Mouse (Mus musculus) 3T3-L1 (cell line): Measurements from ENCODE around the gene Dync1li1.

Experiments used
- DNase-seq: peaks from one replicate; pipeline ENCODE4 v3.0.0-alpha.2; 2015; ENCODE audit warnings: low read depth, low spot score

Gene Dync1li1

DNA sequence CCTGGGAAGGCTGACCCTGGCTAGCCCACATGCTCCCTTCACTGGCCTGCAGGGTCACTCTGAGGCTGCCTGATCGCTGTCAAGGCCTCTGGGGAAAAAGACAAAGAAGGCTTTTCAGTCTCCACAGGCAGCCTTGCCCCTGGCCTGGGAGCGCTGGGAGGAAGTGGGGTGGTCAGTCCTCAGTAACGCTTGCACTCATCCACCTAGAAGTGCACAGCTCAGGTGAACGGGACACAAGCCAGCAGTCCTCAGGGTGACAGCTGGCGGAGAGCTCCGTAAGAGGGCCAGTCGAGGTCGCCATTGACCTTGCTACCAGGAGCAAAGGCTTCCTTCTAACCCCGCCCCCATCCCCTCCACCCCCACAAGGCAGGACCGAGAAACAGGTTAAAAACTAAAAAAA lies 79.5 kb downstream of the Dync1li1 start:
- DNase-seq, result no peak

DNA sequence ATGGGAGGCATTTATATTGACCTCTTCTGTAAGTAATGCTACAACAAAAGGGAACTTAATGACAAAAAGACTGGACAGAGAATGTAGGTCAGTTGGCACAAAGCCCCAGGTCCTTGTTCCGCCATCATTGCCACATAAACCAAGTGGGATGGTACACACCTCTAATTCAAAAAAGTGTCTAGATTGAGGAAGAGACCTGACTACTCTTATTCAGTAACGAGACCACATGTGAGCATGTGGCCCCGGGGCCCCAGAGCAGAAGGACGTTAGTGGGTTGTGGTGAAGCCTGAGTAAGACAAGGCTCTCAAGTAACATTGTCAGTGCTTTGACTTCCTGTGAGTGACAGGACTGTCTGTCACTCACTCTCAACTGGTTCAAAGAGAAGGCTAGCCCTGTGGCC lies 81.6 kb downstream of the Dync1li1 start:
- DNase-seq, result no peak

DNA sequence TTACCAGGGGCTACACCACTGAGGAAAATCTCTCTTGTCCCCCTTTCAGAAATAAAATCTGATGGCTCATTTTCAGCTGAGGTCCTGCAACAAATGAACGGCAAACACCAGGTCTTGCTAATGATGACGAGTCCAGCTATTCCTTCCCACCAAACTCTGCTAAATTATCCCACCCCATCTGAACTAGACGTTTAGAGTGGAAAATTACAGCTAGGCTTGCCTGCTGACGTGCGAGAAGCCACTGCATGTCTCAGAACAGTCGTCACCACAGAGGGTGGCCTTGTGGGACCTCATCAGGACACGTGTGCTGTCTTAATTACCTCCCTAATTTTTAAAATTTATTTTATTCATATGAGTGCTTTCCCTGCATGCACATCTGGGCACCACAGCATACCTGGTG lies 83.0 kb downstream of the Dync1li1 start:
- DNase-seq, result no peak
